Mouse (Mus musculus) testis, adult 2 months (tissue): ENCODE data around the gene Prim2.

Source experiments
- CTCF ChIP-seq: fragments of 200-500 bp; IDR thresholded peaks from 2 replicates; pipeline ENCODE4 v1.5.1; 2012; ENCODE audit warnings: low read depth, mild to moderate bottlenecking, inconsistent platforms, low read length, moderate library complexity; ENCODE audit not compliant: control insufficient read depth, insufficient read depth, insufficient replicate concordance
- POLR2A ChIP-seq: fragments of 200-500 bp; IDR thresholded peaks from 2 replicates; pipeline ENCODE4 v1.6.1; 2012; ENCODE audit warnings: low read depth, mild to moderate bottlenecking, inconsistent platforms, low read length, moderate library complexity; ENCODE audit not compliant: control insufficient read depth

DNA sequence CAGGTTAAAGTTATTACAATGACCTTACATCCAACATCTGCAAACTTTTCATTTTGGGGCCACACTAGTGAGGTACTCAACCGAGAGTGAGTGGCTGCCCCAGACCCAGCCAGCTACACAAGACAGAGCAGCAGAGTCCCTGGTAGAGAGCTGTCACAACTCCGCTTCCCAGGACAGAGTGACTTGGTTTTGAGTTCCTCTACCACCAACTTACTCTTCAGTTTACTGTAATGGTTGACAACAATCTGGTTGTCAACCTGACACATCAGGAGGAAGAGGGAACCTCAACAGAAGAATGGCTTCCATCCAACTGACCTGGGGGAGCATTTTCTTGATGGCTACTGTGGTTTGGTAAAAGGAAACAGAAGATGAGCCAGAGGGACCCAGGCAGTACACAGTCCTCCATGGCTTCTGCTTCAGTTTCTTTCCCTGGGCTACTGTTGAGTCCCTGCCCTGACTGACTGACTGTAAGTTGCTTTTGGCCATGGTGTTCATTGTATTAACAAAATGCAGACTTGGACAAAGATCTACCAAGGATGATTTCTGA, 134.4 kb downstream of the Prim2 start:
- TF ChIP-seq CTCF (no peak), POLR2A (no peak)
